Mouse (Mus musculus): Measurements from ENCODE around the gene Wfdc16.
"Not testable (repeated sequence)": the region's sequence is repeated elsewhere in the genome, so short reads cannot be mapped to it uniquely, and the experiment has no call there.

The Wfdc16 gene

DNA sequence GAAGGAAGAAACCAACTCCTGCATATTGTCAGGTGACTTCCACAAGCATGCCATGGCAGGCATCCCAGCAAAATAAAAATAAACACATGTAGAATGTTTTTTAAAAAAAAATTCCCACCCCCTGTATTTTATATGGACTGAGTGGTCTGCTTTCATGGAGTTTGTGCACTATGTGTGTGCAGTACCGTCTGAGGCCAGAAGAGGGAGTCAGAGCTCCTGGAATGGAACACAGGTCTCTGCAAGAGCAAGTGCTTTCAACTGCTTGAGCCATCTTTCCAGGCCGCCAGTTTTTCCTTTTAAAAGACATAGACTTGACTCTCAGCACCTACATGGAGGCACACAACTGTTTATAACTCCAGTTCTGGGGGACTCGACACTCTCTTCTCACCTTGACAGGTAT, 35.1 kb downstream of the Wfdc16 start:
- in situ Hi-C loops (cut with MseI, MboI): no loop called here

DNA sequence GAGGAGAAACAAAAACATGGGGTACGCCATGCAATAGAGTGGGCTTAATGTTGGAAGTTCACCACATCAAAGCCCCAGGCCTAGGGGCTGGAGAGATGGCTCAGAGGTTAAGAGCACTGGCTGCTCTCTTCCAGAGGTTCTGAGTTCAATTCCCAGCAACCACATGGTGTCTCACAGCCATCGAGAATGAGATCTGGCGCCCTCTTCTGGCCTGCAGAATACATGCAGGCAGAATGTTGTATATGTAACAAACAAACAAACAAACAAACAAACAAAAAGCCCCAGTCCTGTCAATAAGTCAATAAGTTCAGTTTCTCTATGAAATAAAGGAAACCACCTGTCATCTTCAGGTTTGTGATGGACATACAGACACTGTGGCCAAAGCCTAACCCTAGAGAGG, 38.4 kb downstream of the Wfdc16 start:
- in situ Hi-C loops (cut with MseI, MboI): no loop called here

DNA sequence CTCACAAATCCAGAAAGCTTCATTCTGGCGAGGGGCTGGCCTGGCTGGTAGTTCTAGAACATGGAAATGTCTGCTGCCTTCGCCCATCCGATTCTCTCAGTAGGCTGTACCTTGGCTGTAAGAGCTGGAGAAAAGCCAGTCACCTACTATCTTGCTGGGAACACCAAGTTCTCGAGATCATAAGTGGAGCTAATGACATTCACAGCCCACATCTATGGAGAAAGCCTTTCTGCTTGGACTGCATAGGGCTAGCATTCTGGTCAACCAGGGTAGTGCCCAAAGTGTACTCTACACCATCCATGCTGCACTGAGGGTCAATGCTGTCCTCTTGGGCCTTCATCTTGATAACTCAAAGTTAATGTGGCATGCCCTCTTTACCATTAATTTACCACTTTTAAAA, 45.1 kb downstream of the Wfdc16 start, which contains the start of gene Eppin:
TSS of gene Eppin (minus strand) at position 101 of the 400 bp plus-strand sequence.
- in situ Hi-C loops (cut with MseI, MboI): loop anchor here (5.0 to 10.0 kb wide), 2 partner anchors 129 to 131 kb away; no protein-coding TSS in a partner anchor

DNA sequence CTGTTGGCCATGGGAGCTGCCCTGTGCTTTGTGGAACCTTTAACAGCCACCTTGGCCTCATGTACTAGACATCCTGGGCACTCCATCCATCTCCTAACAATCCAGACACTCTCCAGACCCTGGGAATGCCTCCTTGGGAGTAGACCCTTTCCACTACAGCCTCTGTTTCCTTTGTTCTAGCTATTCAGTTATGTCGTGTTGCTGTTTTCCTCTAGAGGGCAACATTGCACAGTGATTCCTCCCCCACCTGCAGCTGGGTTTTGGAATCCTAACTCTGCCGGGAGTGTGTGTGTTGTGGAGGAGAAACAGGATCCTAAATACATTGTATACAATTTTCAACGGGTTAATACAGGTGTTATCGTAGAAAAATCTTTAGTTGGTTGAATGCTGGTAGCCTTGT, 46.6 kb downstream of the Wfdc16 start:
- in situ Hi-C loops (cut with MseI, MboI): loop anchor here (5.0 to 10.0 kb wide), 2 partner anchors 130 to 133 kb away; no protein-coding TSS in a partner anchor

DNA sequence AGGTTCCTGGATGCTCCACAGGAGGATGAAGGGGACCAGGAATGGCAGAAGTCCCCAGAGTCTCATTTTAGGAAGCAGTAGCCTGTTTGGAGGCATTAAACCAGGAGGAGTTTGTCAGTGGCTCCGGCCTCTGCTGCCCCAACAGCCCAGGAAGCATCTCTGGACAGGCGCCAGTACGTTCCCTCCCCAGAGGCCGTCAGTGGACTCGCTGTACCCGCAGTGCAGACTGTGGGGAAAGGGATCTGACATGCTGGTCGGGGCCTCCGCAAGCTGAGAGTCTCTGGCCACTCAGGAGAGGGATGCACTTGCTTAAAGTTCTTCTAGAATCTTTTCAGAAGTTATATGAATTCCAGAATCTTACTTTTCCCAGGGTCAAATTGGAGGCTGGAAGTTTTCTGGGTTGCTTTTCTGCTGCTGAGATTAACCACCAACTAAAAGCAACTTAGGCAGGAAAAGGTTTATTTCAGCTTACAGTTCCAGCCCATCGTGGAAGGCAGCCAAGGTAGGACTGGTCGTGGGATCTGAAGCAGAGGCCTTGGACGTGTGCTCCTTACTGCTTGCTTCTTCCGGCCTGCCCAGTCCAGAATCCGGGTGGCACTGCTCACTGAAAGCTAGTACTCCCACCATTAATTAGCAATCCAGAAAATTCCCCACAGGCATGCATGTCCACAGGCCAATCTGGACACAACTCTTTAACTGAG, 53.4 kb downstream of the Wfdc16 start, which contains the start of gene Wfdc6a:
TSS of gene Wfdc6a (minus strand) at position 423 of the 701 bp plus-strand sequence.
- in situ Hi-C loops (cut with MseI, MboI): not testable (repeated sequence)

Data from mouse trophoblast stem cell (cell line).